Mouse (Mus musculus) spleen, adult 2 months (tissue): ENCODE measurements around the gene Fcrl5. TPM values are rescaled to one million over a fixed set of nuclear protein-coding genes. Genes with fewer than 3 reads are reported as not detected.
"Not testable (repeated sequence)": the region's sequence is repeated elsewhere in the genome, so short reads cannot be mapped to it uniquely, and the experiment has no call there.

ENCODE experiments used
- DNase-seq, 2 experiments: peaks; one replicate each; pipeline versions ENCODE4 v3.0.0 to v3.0.0-alpha.2; 2012 to 2021; ENCODE audit warnings: low spot score in 2 of 2, low read depth in 1 of 2
- H3K27ac ChIP-seq: fragments of 200-500 bp; 2 replicates; pipeline ENCODE4 v1.5.1; 2012; ENCODE audit warnings: low read length, inconsistent platforms; ENCODE audit not compliant: insufficient read depth
- H3K27me3 ChIP-seq: fragments of 200-500 bp; 2 replicates; pipeline ENCODE4 v1.6.1; 2012; ENCODE audit warnings: mild to moderate bottlenecking, moderate library complexity, low read length, inconsistent platforms; ENCODE audit not compliant: control insufficient read depth, insufficient read depth
- H3K36me3 ChIP-seq: fragments of 200-500 bp; 2 replicates; pipeline ENCODE4 v1.6.1; 2012; ENCODE audit warnings: mild to moderate bottlenecking, low read length, inconsistent platforms; ENCODE audit not compliant: control insufficient read depth, insufficient read depth
- H3K4me1 ChIP-seq: fragments of 200-500 bp; 2 replicates; pipeline ENCODE4 v1.6.1; 2011; ENCODE audit warnings: inconsistent platforms; ENCODE audit not compliant: control insufficient read depth, insufficient read depth, insufficient read length
- H3K4me3 ChIP-seq: fragments of 200-500 bp; 2 replicates; pipeline ENCODE4 v1.5.1; 2011; ENCODE audit warnings: mild to moderate bottlenecking, inconsistent platforms; ENCODE audit not compliant: insufficient read depth, insufficient read length; ENCODE audit errors: extremely low read depth
- CTCF ChIP-seq: fragments of 200-500 bp; IDR thresholded peaks from 2 replicates; pipeline ENCODE4 v1.5.1; 2011; ENCODE audit warnings: mild to moderate bottlenecking, inconsistent platforms; ENCODE audit not compliant: insufficient read depth, insufficient read length, insufficient replicate concordance; ENCODE audit errors: extremely low read depth
- POLR2A ChIP-seq: fragments of 200-500 bp; IDR thresholded peaks from 2 replicates; pipeline ENCODE4 v1.6.1; 2011; ENCODE audit warnings: low read depth, low read length, inconsistent platforms
- WGBS: fragments of 180-500 bp; shearing (Covaris S2); methylation state at CpG from one replicate; pipeline ENCODE4 v1.1.7; 2018; 5-methylcytosine and 5-hydroxymethylcytosine counted together
- polyA plus RNA-seq: library from polyadenylated mRNA; depleted of rRNA; stranded (reverse); fragments of >200 nt; gene quantifications from 2 replicates; pipeline ENCODE4 v1.2.3, GENCODE M21; 2012

Fcrl5 gene
- polyA plus RNA-seq, 1 experiment = 9.2 TPM

- no peak for DNase-seq
- TF ChIP-seq CTCF = no peak
- TF ChIP-seq POLR2A = no peak
- no peaks in the 10 kb centered on the region for H3K27me3 ChIP-seq
- WGBS = 59% methylated on average over 6 of the region's 6 CpGs
- no peaks in the 10 kb centered on the region for H3K4me1 ChIP-seq
- H3K4me3 ChIP-seq = no peak overlapping the region
- H3K27ac ChIP-seq = no peak overlapping the region
- H3K36me3 ChIP-seq = no peaks in the 10 kb centered on the region
These were observed 31.4 kb downstream of the Fcrl5 start for GRCm38 (mm10) chr3:87467011-87467410.

- TF ChIP-seq POLR2A = no peak
- no peaks in the 10 kb centered on the region for H3K36me3 ChIP-seq
- H3K27me3 ChIP-seq = no peaks in the 10 kb centered on the region
- H3K27ac ChIP-seq = no peak overlapping the region
- H3K4me1 ChIP-seq = no peaks in the 10 kb centered on the region
- DNase-seq = no peak
- no peak overlapping the region for H3K4me3 ChIP-seq
- 84% methylated on average over 9 of the region's 9 CpGs for WGBS
These were observed 31.8 kb downstream of the Fcrl5 start for GRCm38 (mm10) chr3:87467416-87467815.

- not testable (repeated sequence) for DNase-seq, H3K4me3 ChIP-seq, H3K4me1 ChIP-seq, H3K27me3 ChIP-seq, H3K36me3 ChIP-seq, H3K27ac ChIP-seq
- WGBS = 72% methylated on average over 3 of the region's 3 CpGs
These were observed 42.4 kb downstream of the Fcrl5 start for GRCm38 (mm10) chr3:87477948-87478347.

- WGBS = 87% methylated on average over 6 of the region's 6 CpGs
- H3K27me3 ChIP-seq = not testable (repeated sequence)
These were observed 43.0 kb downstream of the Fcrl5 start for GRCm38 (mm10) chr3:87478596-87478995.

GRCm38 (mm10) chr3:87479230-87479629 lies 43.7 kb downstream of the Fcrl5 start:
- not testable (repeated sequence) for H3K36me3 ChIP-seq, DNase-seq, H3K4me3 ChIP-seq, H3K4me1 ChIP-seq, H3K27ac ChIP-seq, H3K27me3 ChIP-seq

More at GRCm38 (mm10) chr3:87478596-87478995, 43.0 kb downstream of the Fcrl5 start:
- not testable (repeated sequence) for H3K4me3 ChIP-seq, H3K4me1 ChIP-seq, H3K27ac ChIP-seq, H3K36me3 ChIP-seq, DNase-seq

GRCm38 (mm10) chr3:87487392-87487791 lies 51.8 kb downstream of the Fcrl5 start:
- no peaks in the 10 kb centered on the region for H3K27me3 ChIP-seq
- WGBS = 43% methylated on average over 4 of the region's 4 CpGs
- no peak for TF ChIP-seq CTCF
- no peak for TF ChIP-seq POLR2A
- DNase-seq = no peak
- no peaks in the 10 kb centered on the region for H3K36me3 ChIP-seq
- H3K27ac ChIP-seq = peak overlapping the region; percentile 78
- H3K4me1 ChIP-seq = peaks cover 9% of the 10 kb centered on the region; the same call in 1 of the 2 replicates
- H3K4me3 ChIP-seq = no peak overlapping the region

- H3K36me3 ChIP-seq = no peaks in the 10 kb centered on the region
- peak overlapping the region; percentile 87 for H3K27ac ChIP-seq
- no peaks in the 10 kb centered on the region for H3K27me3 ChIP-seq
- H3K4me1 ChIP-seq = peaks cover 9% of the 10 kb centered on the region; the same call in 1 of the 2 replicates
- TF ChIP-seq CTCF (no peak), POLR2A (no peak)
- WGBS = 17% methylated on average over 2 of the region's 2 CpGs
- H3K4me3 ChIP-seq = no peak overlapping the region
- DNase-seq = peak in 1 of 2 experiments; percentile 73
These were observed 52.3 kb downstream of the Fcrl5 start for GRCm38 (mm10) chr3:87487911-87488310.

GRCm38 (mm10) chr3:87498266-87498665 lies 62.7 kb downstream of the Fcrl5 start:
- 83% methylated on average over 9 of the region's 9 CpGs for WGBS
- TF ChIP-seq POLR2A (no peak), CTCF (no peak)
- H3K4me3 ChIP-seq = no peak overlapping the region
- H3K27ac ChIP-seq = no peak overlapping the region
- no peaks in the 10 kb centered on the region for H3K27me3 ChIP-seq
- no peak for DNase-seq
- no peaks in the 10 kb centered on the region for H3K36me3 ChIP-seq
- H3K4me1 ChIP-seq = peaks cover 8% of the 10 kb centered on the region
